Mouse (Mus musculus) liver, embryonic 14.5 days (tissue): ENCODE data around the gene Ubl7.

Experiments
- CTCF ChIP-seq: IDR thresholded peaks from 2 replicates; pipeline ENCODE4 v1.5.1; 2016; ENCODE audit warnings: antibody characterized with exemption, low read depth, control low read depth
- EP300 ChIP-seq: IDR thresholded peaks from 2 replicates; pipeline ENCODE4 v1.6.1; 2016; ENCODE audit warnings: antibody characterized with exemption, low read depth

- TF ChIP-seq CTCF (no peak), EP300 (no peak)
These were observed 31.3 kb downstream of the Ubl7 start for GRCm38 (mm10) chr9:57942039-57942438.
